Mouse (Mus musculus) liver, postnatal 0 days (tissue): ENCODE results near the gene Zbtb7b. TPM values are rescaled to one million over a fixed set of nuclear protein-coding genes. Genes with fewer than 3 reads are reported as not detected.

ENCODE experiments used
- ATAC-seq: fragments of 200-750 bp; cut with Nextera tagmentation; 2 replicates; pipeline ENCODE4 v1.8.0; 2017; ENCODE audit warnings: mild to moderate bottlenecking, moderate library complexity
- DNase-seq: peaks from one replicate; pipeline ENCODE4 v3.0.0-alpha.2; 2016
- H3K27ac ChIP-seq: fragments of 300-500 bp; sonication (generic); 2 replicates; pipeline ENCODE4 v1.5.1; 2014; ENCODE audit warnings: antibody characterized with exemption, moderate library complexity, mild to moderate bottlenecking, low read depth
- H3K27me3 ChIP-seq: fragments of 300-500 bp; sonication (generic); 2 replicates; pipeline ENCODE4 v1.6.1; 2014; ENCODE audit warnings: low read length, control low read depth, mixed read lengths; ENCODE audit not compliant: insufficient read depth
- H3K36me3 ChIP-seq: fragments of 300-500 bp; sonication (generic); replicated peaks from 2 replicates; pipeline ENCODE4 v1.6.1; 2014; ENCODE audit warnings: mild to moderate bottlenecking, control low read depth, low read length, moderate library complexity, mixed read lengths; ENCODE audit not compliant: insufficient read depth
- H3K4me1 ChIP-seq: fragments of 300-500 bp; sonication (generic); 2 replicates; pipeline ENCODE4 v1.6.1; 2014; ENCODE audit warnings: antibody characterized with exemption, mild to moderate bottlenecking, control low read depth; ENCODE audit not compliant: insufficient read depth
- H3K4me2 ChIP-seq: fragments of 300-500 bp; sonication (generic); 2 replicates; pipeline ENCODE4 v1.6.1; 2014; ENCODE audit warnings: low read depth, mild to moderate bottlenecking, low read length, moderate library complexity, mixed read lengths
- H3K4me3 ChIP-seq: fragments of 300-500 bp; sonication (generic); 2 replicates; pipeline ENCODE4 v1.5.1; 2014; ENCODE audit warnings: low read depth, low read length
- H3K9ac ChIP-seq: fragments of 300-500 bp; sonication (generic); replicated peaks from 2 replicates; pipeline ENCODE4 v1.6.1; 2014; ENCODE audit warnings: mild to moderate bottlenecking, moderate library complexity
- H3K9me3 ChIP-seq: fragments of 300-500 bp; sonication (generic); 2 replicates; pipeline ENCODE4 v1.6.1; 2016; ENCODE audit warnings: mild to moderate bottlenecking, control low read depth, low read length, mixed read lengths
- CTCF ChIP-seq: sonication (generic); IDR thresholded peaks from 2 replicates; pipeline ENCODE4 v1.5.1; 2016; ENCODE audit warnings: antibody characterized with exemption, low read depth
- EP300 ChIP-seq: IDR thresholded peaks from 2 replicates; pipeline ENCODE4 v1.6.1; 2016; ENCODE audit warnings: antibody characterized with exemption, low read depth, mild to moderate bottlenecking
- WGBS: fragments of 180-500 bp; shearing (Covaris S2); extraction: QIAGEN DNeasy Blood & Tissue Kit; methylation state at CpG from one replicate; pipeline ENCODE4 v1.1.7; 2014; ENCODE audit not compliant: insufficient replicate concordance; 5-methylcytosine and 5-hydroxymethylcytosine counted together
- polyA plus RNA-seq: library from polyadenylated mRNA; unstranded; fragments of >200 nt; fragmentation: Nextera tagmentation; extraction: Ambion mirVana; gene quantifications from 2 replicates; pipeline ENCODE4 v1.2.1, GENCODE M21; 2015

The Zbtb7b gene
- polyA plus RNA-seq, 1 experiment from 2014 or later, result 4.1 TPM

- H3K27me3 ChIP-seq, result no peaks in the 10 kb centered on the region
- ATAC-seq (no peak), DNase-seq (no peak)
- WGBS, result 97% methylated on average over 8 of the region's 8 CpGs
- no peak for TF ChIP-seq CTCF
- no peak for TF ChIP-seq EP300
- H3K4me1 ChIP-seq, result peaks cover 28% of the 10 kb centered on the region
- H3K4me3 ChIP-seq, result no peak overlapping the region
- H3K27ac ChIP-seq, result no peak overlapping the region
- peaks cover 27% of the 10 kb centered on the region for H3K36me3 ChIP-seq
- H3K9ac ChIP-seq, result no peak overlapping the region
- no peaks in the 10 kb centered on the region for H3K9me3 ChIP-seq
- H3K4me2 ChIP-seq, result peak overlapping the region; percentile 96; the same call in 1 of the 2 replicates
Measured at GRCm38 (mm10) chr3:89416158-89416557, 21.6 kb upstream of the Zbtb7b start.

- H3K27ac ChIP-seq, result peak within 1 kb of the TSS; percentile 70
- 3% methylated on average over 28 of the region's 28 CpGs for WGBS
- H3K4me2 ChIP-seq, result peak within 1 kb of the TSS; percentile 67
- H3K4me3 ChIP-seq, result peak within 1 kb of the TSS; percentile 63
- peak; percentile 98 for ATAC-seq
- H3K9ac ChIP-seq, result peak within 1 kb of the TSS; percentile 46
- H3K9me3 ChIP-seq, result no peaks in the 10 kb centered on the region
- H3K4me1 ChIP-seq, result peaks cover 20% of the 10 kb centered on the region
- peaks cover 36% of the 10 kb centered on the region for H3K36me3 ChIP-seq
- no peak for TF ChIP-seq CTCF
- TF ChIP-seq EP300, result peak; percentile 89
- H3K27me3 ChIP-seq, result no peaks in the 10 kb centered on the region
- DNase-seq, result peak; percentile 96
Measured at GRCm38 (mm10) chr3:89411490-89412393, 17.2 kb upstream of the Zbtb7b start, which contains the start of gene Flad1. TSS of gene Flad1 (minus strand) at chr3:89411870.

- Histone ChIP-seq H3K4me3 (peak overlapping the region; percentile 63), H3K4me2 (peak overlapping the region; percentile 67), H3K27ac (peak overlapping the region; percentile 42), H3K4me1 (peaks cover 18% of the 10 kb centered on the region), H3K9ac (peak overlapping the region; percentile 46), H3K27me3 (no peaks in the 10 kb centered on the region), H3K9me3 (no peaks in the 10 kb centered on the region), H3K36me3 (peaks cover 30% of the 10 kb centered on the region)
- DNase-seq (no peak), ATAC-seq (no peak)
- WGBS, result 69% methylated on average over 10 of the region's 10 CpGs
- TF ChIP-seq EP300, result no peak
- no peak for TF ChIP-seq CTCF
Measured at GRCm38 (mm10) chr3:89410864-89411263, 16.3 kb upstream of the Zbtb7b start.

- no peak overlapping the region for H3K4me3 ChIP-seq
- H3K27me3 ChIP-seq, result no peaks in the 10 kb centered on the region
- no peak overlapping the region for H3K9ac ChIP-seq
- DNase-seq (no peak), ATAC-seq (peak; percentile 8; the same call in 1 of the 2 replicates)
- H3K4me2 ChIP-seq, result peak overlapping the region; percentile 26; the same call in 1 of the 2 replicates
- peak overlapping the region; percentile 66 for H3K27ac ChIP-seq
- H3K9me3 ChIP-seq, result no peaks in the 10 kb centered on the region
- no peak for TF ChIP-seq CTCF
- TF ChIP-seq EP300, result no peak
- 75% methylated on average over 3 of the region's 3 CpGs for WGBS
- peaks cover 31% of the 10 kb centered on the region for H3K36me3 ChIP-seq
- H3K4me1 ChIP-seq, result peaks cover 18% of the 10 kb centered on the region
Measured at GRCm38 (mm10) chr3:89409701-89410100, 15.1 kb upstream of the Zbtb7b start.

- TF ChIP-seq CTCF (no peak), EP300 (no peak)
- DNase-seq (no peak), ATAC-seq (no peak)
- Histone ChIP-seq H3K9me3 (no peaks in the 10 kb centered on the region), H3K36me3 (peaks cover 30% of the 10 kb centered on the region), H3K4me1 (peaks cover 18% of the 10 kb centered on the region), H3K27ac (no peak overlapping the region), H3K4me2 (no peak overlapping the region), H3K9ac (no peak overlapping the region), H3K27me3 (no peaks in the 10 kb centered on the region), H3K4me3 (no peak overlapping the region)
- WGBS, result 82% methylated on average over 16 of the region's 16 CpGs
Measured at GRCm38 (mm10) chr3:89408448-89408847, 13.9 kb upstream of the Zbtb7b start.

GRCm38 (mm10) chr3:89406887-89407286 lies 12.3 kb upstream of the Zbtb7b start:
- Histone ChIP-seq H3K4me3 (no peak overlapping the region), H3K27me3 (no peaks in the 10 kb centered on the region), H3K36me3 (peaks cover 43% of the 10 kb centered on the region), H3K4me2 (no peak overlapping the region), H3K27ac (no peak overlapping the region), H3K9me3 (no peaks in the 10 kb centered on the region), H3K9ac (no peak overlapping the region), H3K4me1 (peaks cover 15% of the 10 kb centered on the region)
- TF ChIP-seq CTCF (no peak), EP300 (no peak)
- no peak for DNase-seq
- ATAC-seq, result no peak
- WGBS, result 78% methylated on average over 6 of the region's 6 CpGs
